Mouse (Mus musculus) retina, embryonic 14.5 days (tissue): ENCODE measurements around the gene Sertad3.

Source experiments
- DNase-seq: peaks from one replicate; pipeline ENCODE4 v3.0.0-alpha.2; 2015; ENCODE audit warnings: low spot score

The Sertad3 gene

DNA sequence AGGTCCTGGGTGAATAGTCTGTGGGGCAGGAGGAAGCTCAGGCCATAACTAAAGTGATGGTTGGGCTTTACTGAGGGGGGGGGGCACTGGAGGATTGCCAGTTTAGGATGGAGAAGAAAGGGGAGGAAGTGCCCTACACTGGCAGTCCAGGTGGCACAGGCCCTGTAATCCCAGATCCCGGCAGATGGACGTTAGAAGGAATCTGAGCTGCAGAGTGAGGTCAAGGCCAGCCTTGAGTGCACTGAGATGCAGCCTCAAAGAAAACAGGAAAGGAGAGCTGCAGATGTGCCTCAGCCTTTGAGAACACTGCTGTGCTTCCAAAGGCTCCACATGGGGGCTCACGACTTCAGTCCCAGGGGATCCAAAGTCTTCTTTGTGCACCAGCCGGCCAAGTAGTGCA is 5.9 kb upstream of the Sertad3 start:
- DNase-seq = no peak

DNA sequence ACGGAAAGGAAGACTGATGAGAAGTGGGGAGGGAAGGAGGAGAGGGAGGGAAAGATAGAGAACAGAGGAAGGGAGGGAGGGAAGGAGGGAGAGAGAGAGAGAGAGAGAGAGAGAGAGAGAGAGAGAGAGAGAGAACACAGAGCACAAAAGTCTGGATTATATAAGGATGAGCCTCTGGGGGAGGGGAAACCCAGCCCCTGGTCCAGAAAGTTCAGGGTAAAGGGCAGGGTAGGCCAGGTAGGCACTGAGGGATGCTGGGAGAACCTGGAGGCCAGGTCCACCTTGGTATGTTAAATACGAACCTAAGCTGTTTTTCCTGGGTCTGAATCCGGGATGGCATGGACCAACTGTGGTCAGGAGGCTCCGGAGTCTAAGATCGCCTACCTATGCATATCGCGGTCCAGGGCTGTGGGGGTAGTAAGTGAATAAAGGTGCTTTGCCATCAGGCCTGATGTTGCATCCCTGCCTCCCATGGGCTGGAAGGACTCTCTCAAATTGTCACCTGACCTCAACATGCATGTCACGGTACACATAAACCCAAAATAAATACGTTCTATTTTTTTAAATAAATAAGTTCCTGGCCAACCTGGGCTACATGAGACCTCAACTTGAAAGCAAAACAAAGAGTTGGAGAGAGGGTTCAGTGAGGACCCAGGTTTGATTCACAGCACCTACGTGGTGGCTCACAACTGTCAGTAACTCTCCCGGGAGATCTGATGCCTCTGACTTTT is 2.0 kb upstream of the Sertad3 start:
- DNase-seq = no peak

DNA sequence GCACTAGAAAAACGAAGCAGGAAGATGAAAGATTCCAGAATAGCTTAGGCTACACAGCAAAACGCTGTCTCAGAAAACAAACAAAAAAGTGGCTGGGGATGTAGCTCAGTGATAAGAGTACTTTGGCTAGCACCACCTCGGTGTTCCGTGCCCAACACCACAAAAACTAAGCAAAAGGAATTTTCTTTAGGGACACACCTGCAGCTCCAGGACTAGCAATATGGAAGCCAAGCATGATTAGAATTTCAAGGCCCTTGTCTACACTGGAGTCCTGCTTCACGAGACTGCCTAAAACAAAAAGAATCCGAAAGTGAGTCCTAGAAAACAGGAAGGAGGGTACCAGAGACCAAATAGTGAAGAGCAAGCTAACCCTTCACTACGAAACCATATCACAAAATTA is 972 bp upstream of the Sertad3 start:
- DNase-seq = no peak

DNA sequence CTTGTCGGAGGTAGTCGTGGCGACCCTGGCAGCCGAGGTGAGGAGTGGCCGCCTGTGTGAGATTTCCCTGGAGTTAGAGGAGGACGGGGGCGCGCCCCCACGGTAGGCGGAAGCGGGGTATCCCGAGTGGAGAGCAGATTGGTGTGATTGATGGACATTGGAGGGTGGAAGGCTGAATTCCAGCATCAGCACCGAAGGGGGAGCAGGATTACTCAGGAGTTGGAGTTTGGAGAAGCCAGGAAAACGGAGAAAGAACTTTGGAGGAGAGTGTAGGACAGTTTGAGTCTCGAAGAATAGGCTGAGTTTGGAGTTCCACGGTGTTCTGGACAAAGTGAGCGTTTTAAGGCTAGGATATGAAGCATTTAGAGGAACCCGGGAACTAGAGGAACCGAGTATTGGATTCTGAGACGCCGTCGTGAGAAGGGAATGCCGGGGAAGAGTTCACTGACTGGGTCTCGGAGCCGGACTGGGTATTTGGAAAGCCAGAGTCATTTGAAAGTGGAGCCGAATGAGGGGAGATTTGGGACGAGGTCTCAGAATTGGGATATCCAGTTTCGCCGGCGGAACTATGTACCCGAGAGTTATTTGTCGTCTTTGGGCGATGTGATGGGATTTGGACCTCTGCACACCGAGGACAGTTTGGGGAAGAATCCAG is 394 bp downstream of the Sertad3 start:
- DNase-seq = no peak

DNA sequence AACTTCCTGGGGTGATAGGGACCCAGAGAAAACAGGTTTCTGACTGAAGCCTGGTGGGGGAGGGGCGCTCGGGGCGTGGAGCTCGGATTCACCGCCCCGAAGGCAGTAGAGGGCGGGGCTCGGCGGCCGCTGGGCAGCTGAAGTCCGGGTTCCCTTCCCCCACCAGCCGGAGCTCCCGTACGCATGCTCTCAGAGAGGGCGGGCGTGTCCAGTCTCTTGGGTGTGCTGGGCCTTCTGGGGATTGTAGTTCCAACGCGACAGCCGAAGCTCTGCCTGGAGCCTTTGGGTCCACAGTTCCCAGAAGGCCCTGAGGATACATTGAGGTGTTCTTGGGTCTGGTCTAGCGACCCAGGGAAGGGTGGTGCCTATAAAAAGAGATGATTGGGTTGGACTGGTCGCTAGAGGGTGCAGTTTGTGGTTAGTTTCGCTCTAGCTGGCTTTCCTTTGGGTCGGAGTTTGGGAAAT is 954 bp downstream of the Sertad3 start:
- peak; percentile 98 for DNase-seq

DNA sequence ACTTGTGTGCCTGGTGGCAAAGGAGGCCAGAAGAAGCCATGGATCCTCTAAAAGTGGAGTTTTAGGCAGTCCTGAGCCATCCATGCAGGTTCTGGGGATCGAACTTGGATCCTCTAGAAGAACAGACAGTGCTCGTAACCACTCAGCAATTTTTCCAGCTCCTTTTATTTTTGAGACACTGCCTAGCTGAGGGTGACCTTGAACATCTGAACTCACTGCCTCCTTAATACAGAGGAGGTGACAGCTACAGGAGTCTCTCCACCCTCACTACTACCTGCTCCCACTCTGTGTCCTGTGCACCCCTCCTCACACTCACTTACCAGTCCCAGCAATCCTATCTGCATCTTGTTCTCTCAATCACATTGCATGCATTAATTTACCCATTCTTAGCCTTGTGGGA is 2.0 kb downstream of the Sertad3 start:
- DNase-seq = no peak

DNA sequence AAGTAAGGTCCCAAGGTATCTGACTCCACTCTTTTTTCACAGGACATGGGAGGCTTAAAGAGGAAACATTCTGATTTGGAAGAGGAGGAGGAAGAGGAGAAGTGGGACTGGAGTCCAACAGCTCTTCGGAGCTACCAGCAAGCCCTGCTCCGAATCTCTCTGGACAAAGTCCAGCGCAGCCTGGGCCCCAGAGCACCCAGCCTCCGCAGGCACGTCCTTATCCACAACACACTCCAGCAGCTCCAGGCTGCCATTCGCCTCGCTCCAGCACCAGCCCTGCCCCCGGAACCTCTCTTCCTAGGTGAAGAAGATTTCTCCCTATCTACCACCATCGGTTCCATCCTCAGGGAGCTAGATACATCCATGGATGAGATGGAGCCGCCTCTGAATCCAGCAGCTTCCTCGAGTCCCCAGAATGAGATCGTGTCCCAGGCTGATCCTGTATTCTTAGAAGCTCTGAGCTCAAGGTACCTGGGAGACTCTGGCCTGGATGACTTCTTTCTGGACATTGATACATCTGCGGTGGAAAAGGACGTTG is 2.6 kb downstream of the Sertad3 start:
- DNase-seq = no peak

DNA sequence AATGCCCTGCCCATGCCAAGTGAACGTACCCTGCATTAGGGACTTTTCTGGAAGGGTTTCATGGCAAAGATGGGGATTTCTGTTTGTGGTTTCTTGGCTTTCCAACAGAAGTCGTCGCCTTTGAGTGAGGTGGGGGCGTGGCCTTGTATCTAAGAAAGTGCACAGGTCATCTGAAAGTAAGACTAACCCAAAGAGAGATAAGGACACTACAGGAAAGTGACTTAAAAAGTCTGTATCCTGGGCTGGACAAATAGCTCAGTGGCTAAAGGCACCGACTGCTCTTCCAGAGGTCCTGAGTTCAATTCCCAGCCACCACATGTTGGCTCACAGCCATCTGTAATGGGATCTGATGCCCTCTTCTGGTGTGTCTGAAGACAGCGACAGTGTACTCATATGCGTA is 5.0 kb downstream of the Sertad3 start:
- DNase-seq = no peak

DNA sequence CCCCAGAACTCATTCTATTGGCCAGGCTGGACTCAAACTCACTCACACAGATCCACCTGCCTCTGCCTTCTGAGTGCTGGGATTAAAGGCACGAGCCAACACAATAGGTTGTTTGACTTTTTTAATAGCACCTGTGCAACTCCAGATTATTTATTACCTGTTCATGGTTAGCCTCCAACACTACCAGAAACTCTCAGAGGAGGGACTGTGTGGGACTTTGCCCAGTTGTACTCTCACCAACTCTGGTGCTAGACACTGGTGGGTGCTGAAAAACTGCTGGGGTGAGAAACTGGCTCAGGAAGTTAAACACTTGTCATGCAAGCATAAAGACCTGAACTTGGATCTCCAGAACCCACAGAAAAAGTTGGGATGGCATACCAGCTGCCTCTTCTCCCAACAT is 6.2 kb downstream of the Sertad3 start:
- no peak for DNase-seq

DNA sequence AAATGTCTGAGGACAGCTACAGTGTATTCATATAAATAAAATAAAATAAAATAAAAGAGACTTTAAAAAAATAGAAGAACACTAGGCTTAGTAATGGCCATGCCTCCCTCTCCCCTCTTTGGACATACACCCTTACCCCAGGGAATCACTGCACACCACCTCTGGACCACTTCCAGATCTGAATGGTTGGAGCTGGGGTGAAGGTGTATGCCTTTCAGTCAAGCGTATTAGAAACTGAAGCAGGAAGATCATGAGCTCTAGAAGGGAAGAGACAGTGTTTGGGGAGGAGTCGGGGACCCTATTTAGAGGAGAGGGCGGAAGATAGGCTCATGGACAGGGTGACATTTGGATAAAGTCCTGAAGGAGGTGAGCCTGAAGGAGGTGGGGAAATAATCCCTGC is 6.9 kb downstream of the Sertad3 start:
- no peak for DNase-seq

DNA sequence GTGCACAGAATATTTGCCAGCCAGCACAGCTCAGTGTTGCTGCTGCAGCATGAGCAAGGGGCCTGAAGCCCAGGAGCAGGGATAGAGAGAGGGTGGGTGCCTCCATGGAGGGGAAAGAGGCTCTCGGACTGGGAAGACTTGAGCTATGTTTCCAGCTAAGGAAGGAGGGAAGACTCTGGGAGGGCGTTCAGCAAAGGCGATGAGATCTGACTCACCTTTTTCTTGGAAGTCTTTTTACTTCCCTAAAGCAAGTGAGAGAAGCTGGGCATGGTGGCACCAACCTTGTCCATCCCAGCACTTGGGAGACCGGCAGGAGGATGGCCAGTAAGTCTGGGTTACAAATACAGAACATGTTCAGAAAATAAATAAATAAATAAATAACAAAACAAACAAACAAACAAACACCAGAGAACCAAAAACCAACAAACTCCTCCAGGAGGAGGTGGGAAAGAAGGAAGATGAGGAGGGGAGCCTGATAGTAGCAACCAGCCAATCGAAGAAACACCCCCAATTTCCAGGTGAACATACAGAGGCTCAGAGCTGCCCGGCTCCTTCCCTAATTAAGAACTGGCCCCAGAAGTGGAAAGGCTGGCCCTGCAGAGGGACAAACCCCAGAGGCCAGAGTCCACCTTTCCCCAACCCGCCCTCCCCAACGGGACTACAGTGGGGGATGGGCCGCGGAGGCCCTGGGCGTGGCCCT is 7.5 kb downstream of the Sertad3 start:
- no peak for DNase-seq

DNA sequence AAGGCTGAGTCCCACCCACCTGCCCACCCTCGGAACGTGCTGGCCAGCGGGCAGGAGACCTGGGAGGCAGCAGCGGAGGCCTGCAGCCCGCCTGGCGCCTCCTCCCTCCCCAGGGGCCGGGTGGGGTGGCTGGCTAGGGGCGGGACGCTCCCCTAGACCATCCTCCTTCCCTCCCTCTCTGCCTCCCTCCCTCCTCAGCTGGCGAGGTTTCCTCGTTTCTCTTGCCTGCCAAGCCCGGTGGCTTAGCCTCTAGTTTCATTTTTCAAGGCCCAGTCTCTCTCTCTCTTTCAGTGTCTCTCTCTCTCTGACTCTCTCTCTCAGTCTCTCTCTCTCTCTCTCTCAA is 8.0 kb downstream of the Sertad3 start:
- peak; percentile 74 for DNase-seq

DNA sequence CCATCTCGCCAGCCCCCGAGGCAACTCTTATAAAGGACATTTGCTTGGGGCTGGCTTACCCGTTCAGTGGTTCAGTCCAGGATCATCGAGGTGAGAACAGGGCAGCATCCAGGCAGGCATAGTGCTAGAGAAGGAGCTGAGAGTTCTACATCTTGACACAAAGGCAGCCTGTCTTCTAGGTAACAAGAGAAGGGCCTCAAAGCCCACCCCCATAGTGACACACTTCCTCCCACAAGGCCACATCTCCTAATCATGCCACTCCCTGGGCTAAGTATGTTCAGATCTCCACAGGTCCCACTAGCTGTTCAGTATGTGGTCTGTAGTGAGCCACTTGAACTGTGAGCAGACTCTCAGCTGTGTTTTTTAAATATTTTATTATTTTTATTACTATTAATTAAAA is 10.3 kb downstream of the Sertad3 start:
- no peak for DNase-seq

DNA sequence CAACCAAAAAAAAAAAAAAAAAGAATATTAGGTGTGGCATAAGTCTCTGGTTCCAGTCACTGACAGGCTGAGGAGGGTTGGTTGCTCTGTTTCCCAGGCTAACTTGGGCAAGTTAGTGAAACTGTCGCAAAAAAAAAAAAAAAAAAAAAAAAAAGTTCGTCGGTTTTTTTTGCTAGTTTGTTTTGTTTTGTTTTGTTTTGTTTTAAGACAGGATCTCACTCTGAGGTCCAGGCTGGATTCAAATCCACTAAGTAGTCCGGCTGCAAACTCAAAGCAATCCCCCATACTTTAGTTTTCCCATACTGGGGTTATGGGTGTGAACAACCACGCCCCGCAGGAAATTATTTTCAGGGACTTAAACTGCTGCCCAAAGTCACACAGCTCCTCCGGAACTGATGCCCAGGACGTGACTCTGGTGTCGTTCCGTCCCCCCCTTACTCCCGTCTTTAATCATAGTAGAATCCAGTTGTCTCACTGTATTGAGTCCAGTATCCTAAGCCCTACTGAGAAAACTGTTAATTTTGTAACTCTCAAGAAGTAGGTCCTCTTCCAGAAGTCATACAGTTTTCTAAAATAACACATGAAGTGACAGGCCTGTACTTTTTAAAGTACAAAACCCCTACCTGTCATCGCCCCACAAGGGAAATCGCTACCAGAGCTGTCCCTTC is 12.7 kb downstream of the Sertad3 start:
- no peak for DNase-seq

DNA sequence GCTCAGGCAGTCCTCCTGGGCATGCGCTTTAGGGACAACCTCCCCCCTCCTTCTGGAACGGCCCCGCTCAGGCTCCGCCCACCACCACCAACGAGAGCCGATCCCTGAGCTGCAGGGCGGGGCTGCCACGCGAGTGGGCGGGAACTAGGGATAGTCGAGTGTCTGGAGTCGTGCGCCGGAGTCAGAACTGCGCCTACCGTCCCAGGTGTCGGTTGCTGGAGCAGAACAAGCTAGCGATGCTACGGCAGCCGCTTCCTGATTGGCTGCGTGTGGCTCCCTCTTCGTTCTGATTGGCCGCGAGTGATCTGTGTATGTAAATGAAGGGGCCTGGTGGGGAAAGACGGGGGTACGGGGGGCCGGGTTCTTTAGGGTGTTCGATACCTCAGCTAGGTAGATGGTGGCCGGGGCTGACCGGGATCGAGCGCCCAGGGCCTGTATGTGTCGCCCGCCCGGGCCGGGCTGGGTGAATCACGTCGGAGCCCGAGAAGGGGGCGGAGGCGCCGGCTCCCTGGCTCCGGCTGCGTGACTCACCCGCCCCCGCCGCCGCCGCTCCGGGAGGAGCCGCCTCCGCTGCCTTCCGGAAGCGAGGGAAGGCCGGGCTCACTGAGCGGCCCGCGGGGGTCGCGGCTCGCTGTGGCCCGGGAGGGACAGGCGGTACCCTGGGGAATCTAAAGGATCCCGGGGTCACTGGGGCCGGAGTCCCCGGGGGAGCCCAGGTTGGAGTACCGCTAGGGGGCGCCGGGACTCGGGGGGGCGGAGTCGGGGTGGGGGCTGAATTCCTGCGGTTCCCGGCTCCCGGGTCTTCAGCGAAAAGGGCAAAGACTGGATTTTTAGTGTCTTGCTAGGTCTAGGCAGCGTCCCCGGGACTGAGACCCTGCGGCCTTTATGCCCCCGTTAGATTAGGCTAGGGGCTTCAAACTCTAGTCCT is 13.5 kb downstream of the Sertad3 start, which contains the start of gene Sertad1:
Gene Sertad1, plus strand, starts transcription at position 141 of the 928 bp plus-strand sequence.
- peak; percentile 99 for DNase-seq

DNA sequence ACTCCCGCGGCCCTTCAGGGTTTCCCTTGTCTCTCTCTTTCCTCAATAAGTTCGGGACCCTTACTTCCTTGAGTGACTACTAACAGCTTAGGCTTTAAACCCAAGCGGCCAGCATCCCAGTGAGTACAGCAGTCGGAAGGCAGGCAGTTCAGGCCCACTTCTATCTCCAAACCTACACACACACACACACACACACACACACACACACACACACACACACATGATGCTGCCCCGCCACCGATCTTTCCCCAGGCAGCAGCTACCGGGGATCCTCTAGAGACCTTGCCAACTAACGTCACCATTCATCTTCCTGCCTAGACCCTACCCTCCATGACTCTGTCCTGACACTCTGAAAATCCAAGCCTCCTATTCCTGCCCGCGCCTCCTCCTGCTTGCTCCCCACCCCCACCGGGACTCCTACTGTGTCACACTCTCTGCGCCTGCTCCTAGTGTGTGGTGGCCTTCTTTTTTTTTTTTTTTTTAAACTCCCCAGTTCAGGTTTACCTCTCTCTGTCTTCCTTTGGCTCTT is 14.2 kb downstream of the Sertad3 start:
- no peak for DNase-seq

DNA sequence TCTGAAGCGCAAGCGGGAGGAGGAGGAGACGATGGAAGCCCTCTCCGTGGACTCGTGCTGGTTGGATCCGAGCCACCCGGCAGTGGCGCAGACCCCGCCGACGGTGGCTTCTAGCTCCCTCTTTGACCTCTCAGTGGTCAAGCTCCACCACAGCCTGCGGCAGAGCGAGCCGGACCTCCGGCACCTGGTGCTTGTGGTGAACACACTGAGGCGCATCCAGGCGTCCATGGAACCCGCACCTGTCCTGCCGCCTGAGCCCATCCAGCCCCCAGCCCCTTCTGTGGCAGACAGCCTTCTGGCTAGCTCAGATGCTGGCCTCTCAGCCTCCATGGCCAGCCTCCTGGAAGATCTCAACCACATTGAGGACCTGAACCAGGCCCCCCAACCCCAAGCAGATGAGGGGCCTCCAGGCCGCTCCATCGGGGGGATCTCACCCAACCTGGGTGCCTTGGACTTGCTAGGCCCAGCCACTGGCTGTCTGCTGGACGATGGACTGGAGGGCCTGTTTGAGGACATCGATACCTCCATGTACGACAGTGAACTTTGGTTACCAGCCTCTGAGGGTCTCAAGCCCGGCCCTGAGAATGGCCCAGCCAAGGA is 15.8 kb downstream of the Sertad3 start:
- no peak for DNase-seq

DNA sequence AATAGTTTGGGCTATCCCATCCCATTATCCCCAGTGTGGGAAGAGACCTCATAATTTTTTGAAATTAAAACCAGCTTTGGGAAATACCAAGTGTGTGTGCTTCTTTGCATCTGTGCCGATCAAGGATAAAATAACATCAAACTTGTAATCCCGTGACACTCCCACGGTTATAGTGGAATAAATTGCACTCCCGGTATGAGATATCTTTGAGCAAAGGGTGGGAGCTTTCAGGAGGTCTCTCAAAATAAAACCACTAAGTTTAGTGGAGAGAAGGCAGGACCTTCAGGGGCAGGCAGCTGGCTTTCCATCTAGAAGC is 16.6 kb downstream of the Sertad3 start:
- DNase-seq = no peak

DNA sequence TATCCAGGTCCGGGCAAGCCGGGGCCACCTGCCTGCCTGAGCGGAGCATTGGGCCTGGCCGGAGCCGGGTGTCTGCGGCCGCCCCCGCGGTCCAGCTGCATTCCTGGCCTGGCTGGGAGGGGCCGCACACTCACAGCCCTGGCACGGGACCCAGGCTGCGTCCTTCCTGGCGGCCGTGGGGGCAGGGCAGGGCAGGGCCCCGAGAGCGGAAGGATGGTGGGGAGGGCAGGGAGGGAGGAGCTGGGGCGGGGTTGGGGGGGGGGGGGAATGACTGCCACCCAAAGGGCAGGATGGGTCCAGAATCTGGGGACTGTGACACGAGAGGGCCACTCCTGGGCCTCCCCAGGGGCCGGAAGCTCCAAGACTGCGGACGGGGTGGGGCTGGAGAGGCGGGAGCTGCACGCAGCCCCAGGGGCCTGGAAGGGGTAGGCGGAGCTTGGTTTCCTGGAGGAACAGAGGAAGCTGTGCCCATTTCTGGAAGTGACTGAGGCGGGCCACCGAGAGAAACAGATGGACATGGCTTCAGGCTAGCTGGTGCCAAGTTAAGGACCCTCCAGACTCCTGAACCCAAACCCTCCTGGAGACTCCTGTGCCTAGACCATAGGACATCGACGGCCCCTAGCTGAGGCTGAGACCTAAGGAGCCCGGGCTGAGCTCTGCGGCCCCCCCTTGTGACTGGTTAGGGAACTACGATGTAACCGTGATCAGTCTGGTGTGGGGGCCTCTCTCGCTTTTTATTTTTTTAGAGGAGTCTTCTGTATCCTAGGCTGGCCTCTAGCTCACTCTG is 17.2 kb downstream of the Sertad3 start:
- peak; percentile 79 for DNase-seq

DNA sequence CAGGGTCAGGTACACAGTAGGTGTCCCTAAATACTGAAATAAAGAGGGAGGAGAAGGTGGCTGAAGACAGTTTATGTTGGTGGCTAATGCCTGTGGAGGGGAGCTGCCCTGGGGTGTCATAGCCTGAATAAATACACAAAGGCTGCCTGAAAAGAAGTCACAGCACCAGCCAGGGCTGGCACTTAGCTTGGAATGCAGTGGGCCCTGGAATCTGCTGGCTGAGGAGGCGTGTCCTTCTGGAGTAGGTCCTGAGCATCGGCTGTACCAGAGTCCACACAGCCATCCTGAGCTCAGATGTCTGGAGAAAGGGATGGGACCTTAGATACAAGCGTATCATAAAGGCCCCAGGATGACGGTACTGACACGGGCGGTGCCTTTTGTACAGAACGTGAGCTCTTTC is 18.3 kb downstream of the Sertad3 start:
- DNase-seq = no peak
